Mouse (Mus musculus) gastrocnemius, adult 2 months (tissue): ENCODE results near the gene Rph3a. TPM values are rescaled to one million over a fixed set of nuclear protein-coding genes. Genes with fewer than 3 reads are reported as not detected.
"Not testable (repeated sequence)": the region's sequence is repeated elsewhere in the genome, so short reads cannot be mapped to it uniquely, and the experiment has no call there.

Source experiments
- DNase-seq: peaks from one replicate; pipeline ENCODE4 v3.0.0; 2022
- H3K27ac ChIP-seq: fragments of 200-600 bp; 2 replicates; pipeline ENCODE4 v1.8.1; 2022; ENCODE audit warnings: mild to moderate bottlenecking
- H3K4me3 ChIP-seq: fragments of 200-600 bp; 2 replicates; pipeline ENCODE4 v1.8.1; 2022; ENCODE audit warnings: mild to moderate bottlenecking, moderate library complexity
- CTCF ChIP-seq: fragments of 200-600 bp; IDR thresholded peaks from 2 replicates; pipeline ENCODE4 v1.8.1; 2022; ENCODE audit warnings: antibody characterized with exemption, mild to moderate bottlenecking, moderate library complexity
- intact Hi-C: fragments of 180-260 bp; cut with DNase I; formaldehyde crosslinking; loops from one replicate; pipeline ENCODE4 v1.15.1; 2025
- total RNA-seq, 2 experiments: library from RNA; stranded (reverse); gene quantifications; 2 replicates each; pipeline ENCODE4 v1.2.3; 2021

Gene Rph3a
- total RNA-seq, 2 experiments from 2014 or later = not detected

- no peak overlapping the region for H3K27ac ChIP-seq
- no peak for DNase-seq
- intact Hi-C loops = no loop called here
- TF ChIP-seq CTCF = no peak
- H3K4me3 ChIP-seq = no peak overlapping the region
These were observed 85.9 kb downstream of the Rph3a start for GRCm38 (mm10) chr5:120923969-120924368.

GRCm38 (mm10) chr5:120920296-120920695 lies 89.6 kb downstream of the Rph3a start:
- TF ChIP-seq CTCF = no peak
- intact Hi-C loops = no loop called here
- no peak overlapping the region for H3K4me3 ChIP-seq

GRCm38 (mm10) chr5:120919156-120919935 lies 90.5 kb downstream of the Rph3a start:
- DNase-seq, H3K4me3 ChIP-seq, H3K27ac ChIP-seq, intact Hi-C loops: not testable (repeated sequence)

More at GRCm38 (mm10) chr5:120920296-120920695, 89.6 kb downstream of the Rph3a start:
- no peak overlapping the region for H3K27ac ChIP-seq
- no peak for DNase-seq

- H3K27ac ChIP-seq, intact Hi-C loops, H3K4me3 ChIP-seq, DNase-seq: not testable (repeated sequence)
These were observed 95.7 kb downstream of the Rph3a start, which contains the start of gene Oas1d for GRCm38 (mm10) chr5:120914204-120914603. Oas1d (plus strand) TSS chr5:120914536.

GRCm38 (mm10) chr5:120908196-120908920 lies 101.5 kb downstream of the Rph3a start:
- no peak for TF ChIP-seq CTCF
- DNase-seq = no peak
- no peak overlapping the region for H3K27ac ChIP-seq

GRCm38 (mm10) chr5:120906791-120907733 lies 102.8 kb downstream of the Rph3a start, which contains the start of gene Oas1a:
Oas1a (minus strand) TSS chr5:120907521.
- peak within 1 kb of the TSS; percentile 28 for H3K4me3 ChIP-seq
- intact Hi-C loops, DNase-seq: not testable (repeated sequence)

More at GRCm38 (mm10) chr5:120908196-120908920, 101.5 kb downstream of the Rph3a start:
- intact Hi-C loops = no loop called here
- H3K4me3 ChIP-seq = no peak overlapping the region

GRCm38 (mm10) chr5:120902056-120902455 lies 107.8 kb downstream of the Rph3a start:
- intact Hi-C loops = no loop called here
- no peak for TF ChIP-seq CTCF
- Histone ChIP-seq H3K27ac (no peak overlapping the region), H3K4me3 (no peak overlapping the region)
- DNase-seq = no peak

More at GRCm38 (mm10) chr5:120906791-120907733, 102.8 kb downstream of the Rph3a start, which contains the start of gene Oas1a:
- not testable (repeated sequence) for H3K27ac ChIP-seq

- no peak overlapping the region for H3K4me3 ChIP-seq
- DNase-seq = no peak
- TF ChIP-seq CTCF = no peak
- intact Hi-C loops = no loop called here
- no peak overlapping the region for H3K27ac ChIP-seq
These were observed 109.2 kb downstream of the Rph3a start for GRCm38 (mm10) chr5:120900666-120901065.

- no peak overlapping the region for H3K4me3 ChIP-seq
- H3K27ac ChIP-seq = no peak overlapping the region
- DNase-seq = no peak
- intact Hi-C loops = loop anchor here (2.0 kb wide), 1 partner anchor 20 kb away; no protein-coding TSS in a partner anchor
- TF ChIP-seq CTCF = no peak
These were observed 111.2 kb downstream of the Rph3a start for GRCm38 (mm10) chr5:120898726-120899125.

GRCm38 (mm10) chr5:120898307-120898706 lies 111.6 kb downstream of the Rph3a start:
- no peak overlapping the region for H3K27ac ChIP-seq
- no peak overlapping the region for H3K4me3 ChIP-seq
- no peak for TF ChIP-seq CTCF
- intact Hi-C loops = loop anchor here (2.0 kb wide), 1 partner anchor 20 kb away; no protein-coding TSS in a partner anchor
- no peak for DNase-seq

- TF ChIP-seq CTCF = no peak
- Histone ChIP-seq H3K27ac (no peak overlapping the region), H3K4me3 (no peak overlapping the region)
- DNase-seq = no peak
- intact Hi-C loops = no loop called here
These were observed 114.5 kb downstream of the Rph3a start for GRCm38 (mm10) chr5:120895231-120895900.

- H3K27ac ChIP-seq, intact Hi-C loops, H3K4me3 ChIP-seq, DNase-seq: not testable (repeated sequence)
These were observed 115.2 kb downstream of the Rph3a start for GRCm38 (mm10) chr5:120894692-120895091.

- DNase-seq, intact Hi-C loops, H3K27ac ChIP-seq, H3K4me3 ChIP-seq: not testable (repeated sequence)
These were observed 116.0 kb downstream of the Rph3a start for GRCm38 (mm10) chr5:120893866-120894265.
